Mouse (Mus musculus) MEL (cell line): Measurements from ENCODE around the gene Noxa1.

Experiments used
- BHLHE40 ChIP-seq: IDR thresholded peaks from 2 replicates; pipeline ENCODE4 v1.6.1; 2012; ENCODE audit warnings: low read depth, mild to moderate bottlenecking, inconsistent platforms, low read length, improper control_type of control experiment, borderline replicate concordance
- CTCF ChIP-seq, 3 experiments: IDR thresholded peaks in 2 of 3; conservative IDR thresholded peaks in 1 of 3; 2 replicates each; pipeline ENCODE4 v1.5.1; 2011 to 2012; ENCODE audit warnings: low read length in 3 of 3, low read depth in 2 of 3, mild to moderate bottlenecking in 2 of 3, improper control_type of control experiment in 1 of 3, inconsistent platforms in 1 of 3, mixed read lengths in 1 of 3, moderate library complexity in 1 of 3; ENCODE audit not compliant: control insufficient read depth in 1 of 3, insufficient read depth in 1 of 3, poor library complexity in 1 of 3, severe bottlenecking in 1 of 3
- EP300 ChIP-seq, 2 experiments: IDR thresholded peaks; 2 replicates each; pipeline ENCODE4 v1.6.1; 2011; ENCODE audit warnings: improper control_type of control experiment in 2 of 2, low read length in 2 of 2, low read depth in 1 of 2, mild to moderate bottlenecking in 1 of 2
- GABPA ChIP-seq: IDR thresholded peaks from 2 replicates; pipeline ENCODE4 v1.6.1; 2012; ENCODE audit warnings: low read depth, mild to moderate bottlenecking, inconsistent platforms, low read length, improper control_type of control experiment, moderate library complexity
- GATA1 ChIP-seq: IDR thresholded peaks from 2 replicates; pipeline ENCODE4 v1.6.1; 2011; ENCODE audit warnings: low read depth, low read length, improper control_type of control experiment
- MEF2A ChIP-seq: IDR thresholded peaks from 2 replicates; pipeline ENCODE4 v1.6.1; 2014; ENCODE audit warnings: low read depth, mild to moderate bottlenecking, inconsistent platforms, low read length, improper control_type of control experiment; ENCODE audit not compliant: poor library complexity, insufficient replicate concordance, severe bottlenecking; ENCODE audit errors: extremely low read depth
- MYC ChIP-seq: IDR thresholded peaks from 2 replicates; pipeline ENCODE4 v1.6.1; 2011; ENCODE audit warnings: low read depth, mild to moderate bottlenecking, low read length, improper control_type of control experiment, moderate library complexity
- POLR2A ChIP-seq, 2 experiments: IDR thresholded peaks; 2 replicates each; pipeline ENCODE4 v1.6.1; 2011 to 2012; ENCODE audit warnings: low read length in 2 of 2, mild to moderate bottlenecking in 2 of 2, control low read depth in 1 of 2, improper control_type of control experiment in 1 of 2, low read depth in 1 of 2, moderate library complexity in 1 of 2; ENCODE audit not compliant: control insufficient read depth in 1 of 2, insufficient read depth in 1 of 2, poor library complexity in 1 of 2
- POLR2AphosphoS2 ChIP-seq: IDR thresholded peaks from 2 replicates; pipeline ENCODE4 v1.6.1; 2011; ENCODE audit warnings: low read length, improper control_type of control experiment
- USF1 ChIP-seq: IDR thresholded peaks from 2 replicates; pipeline ENCODE4 v1.6.1; 2014; ENCODE audit warnings: low read depth, mild to moderate bottlenecking, inconsistent platforms, low read length, improper control_type of control experiment, moderate library complexity

GRCm38 (mm10) chr2:25114308-25114707 lies 19.4 kb upstream of the Noxa1 start:
- TF ChIP-seq GABPA (no peak), CTCF (IDR thresholded peaks at IDR 0.05 in 2 of 3, conservative IDR thresholded peaks at IDR 0.05 in 1 of 3; ENCODE audit: control insufficient read depth in 1 of 3, insufficient read depth in 1 of 3, low read depth in 2 of 3, low read length in 3 of 3, poor library complexity in 1 of 3, severe bottlenecking in 1 of 3) (no peak), GATA1 (no peak), USF1 (no peak), POLR2AphosphoS2 (no peak), EP300 (IDR thresholded peaks at IDR 0.05; ENCODE audit: low read depth in 1 of 2, low read length in 2 of 2) (no peak), MYC (no peak), POLR2A (IDR thresholded peaks at IDR 0.05; ENCODE audit: control insufficient read depth in 1 of 2, insufficient read depth in 1 of 2, low read depth in 1 of 2, low read length in 2 of 2, poor library complexity in 1 of 2) (no peak), MEF2A (no peak), BHLHE40 (no peak)
